Mouse (Mus musculus) cerebellum, adult 2 months (tissue): ENCODE results near the gene Cib2.
"Not testable (repeated sequence)": the region's sequence is repeated elsewhere in the genome, so short reads cannot be mapped to it uniquely, and the experiment has no call there.

Experiments used
- CTCF ChIP-seq: fragments of 200-500 bp; IDR thresholded peaks from 2 replicates; pipeline ENCODE4 v1.5.1; 2011; ENCODE audit warnings: low read depth, mild to moderate bottlenecking, control low read depth, low read length, moderate library complexity, borderline replicate concordance; ENCODE audit not compliant: insufficient read depth
- POLR2A ChIP-seq: fragments of 200-500 bp; IDR thresholded peaks from 2 replicates; pipeline ENCODE4 v1.6.1; 2011; ENCODE audit warnings: low read length, control low read depth, borderline replicate concordance; ENCODE audit not compliant: insufficient read depth

DNA sequence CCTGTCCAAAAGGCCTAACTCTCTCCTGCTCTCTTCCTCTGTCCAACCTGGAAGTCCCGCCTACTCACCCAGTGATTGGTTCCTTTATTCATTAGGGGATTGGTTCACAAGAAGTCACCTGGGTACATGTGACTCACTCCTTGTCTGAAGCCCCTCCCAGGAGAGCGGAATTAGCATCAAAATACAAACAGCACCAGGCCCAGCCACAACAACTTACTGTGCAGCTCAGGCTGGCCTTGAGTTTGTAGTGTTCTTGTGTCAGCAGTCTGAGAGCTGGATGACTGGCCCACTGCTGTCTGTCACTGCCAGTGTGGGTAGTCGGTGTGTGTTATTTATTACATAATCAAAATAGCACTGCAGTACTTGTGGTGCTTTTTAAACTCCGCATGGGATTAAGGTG, 33.6 kb upstream of the Cib2 start:
- TF ChIP-seq CTCF, POLR2A: not testable (repeated sequence)
